Comparison of ENCODE assay signal across 8 mouse cellular contexts in the genomic region with DNA sequence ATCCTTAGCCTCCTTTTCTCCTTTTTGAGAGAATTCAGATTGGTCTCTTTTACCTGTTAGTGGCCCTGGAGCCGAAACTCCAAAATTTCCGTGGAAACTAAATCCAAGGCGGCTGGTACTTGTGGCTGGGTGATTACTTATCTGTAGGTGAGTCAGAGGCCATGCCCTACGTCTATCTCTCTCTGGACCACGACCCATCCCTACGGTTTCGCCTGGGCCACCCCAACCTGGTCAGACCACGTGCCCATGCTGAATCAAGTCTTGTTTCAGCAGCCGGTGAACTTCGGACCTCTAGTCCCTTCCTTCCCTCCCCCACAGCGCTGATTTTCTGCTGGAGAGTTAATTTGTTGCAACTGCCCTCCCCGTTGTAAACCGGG. TPM values are rescaled to one million over a fixed set of nuclear protein-coding genes. Genes with fewer than 3 reads are reported as not detected.
DNase-seq lines count a peak whose midpoint lies in the region; ATAC-seq lines count a peak whose summit lies in the region.

No protein-coding gene starts in this region.

- H3K4me3 ChIP-seq in forebrain, embryonic 12.5 days (replicated peaks): peak overlapping the region; percentile 81
- peak overlapping the region; percentile 85 for H3K4me3 ChIP-seq in intestine, embryonic 16.5 days (ENCODE audit: low read length)
- peak overlapping the region; percentile 71 for H3K4me3 ChIP-seq in liver, embryonic 15.5 days (replicated peaks)
- peak overlapping the region; percentile 75 for H3K4me3 ChIP-seq in neural tube, embryonic 14.5 days (ENCODE audit: low read depth, low read length)

- 0 out of 2 replicates have a peak, but pooled peaks cover 4% of the 10 kb centered on the region for H3K27me3 ChIP-seq in forebrain, embryonic 12.5 days
- no peaks in the 10 kb centered on the region for H3K27me3 ChIP-seq in intestine, embryonic 16.5 days (replicated peaks; ENCODE audit: control insufficient read depth, insufficient read depth, low read length)
- peaks cover 16% of the 10 kb centered on the region for H3K27me3 ChIP-seq in liver, embryonic 15.5 days
- H3K27me3 ChIP-seq in neural tube, embryonic 14.5 days (ENCODE audit: control insufficient read depth, insufficient read depth, low read length): no peaks in the 10 kb centered on the region

- H3K9me3 ChIP-seq in forebrain, embryonic 12.5 days: no peaks in the 10 kb centered on the region
- no peaks in the 10 kb centered on the region for H3K9me3 ChIP-seq in intestine, embryonic 16.5 days (ENCODE audit: control insufficient read depth, low read length)
- no peaks in the 10 kb centered on the region for H3K9me3 ChIP-seq in liver, embryonic 15.5 days (replicated peaks)
- H3K9me3 ChIP-seq in neural tube, embryonic 14.5 days (ENCODE audit: control insufficient read depth, low read length): no peaks in the 10 kb centered on the region

- WGBS in forebrain, embryonic 12.5 days: 2% methylated on average over 13 of the region's 13 CpGs
- WGBS in intestine, embryonic 16.5 days: under 1% methylated on average over 13 of the region's 13 CpGs
- 2% methylated on average over 13 of the region's 13 CpGs for WGBS in liver, embryonic 15.5 days (ENCODE audit: insufficient replicate concordance)
- WGBS in neural tube, embryonic 14.5 days: 1% methylated on average over 13 of the region's 13 CpGs

- H3K36me3 ChIP-seq in forebrain, embryonic 12.5 days (replicated peaks): no peaks in the 10 kb centered on the region
- H3K36me3 ChIP-seq in intestine, embryonic 16.5 days (ENCODE audit: control insufficient read depth, insufficient read depth, low read length): no peaks in the 10 kb centered on the region
- no peaks in the 10 kb centered on the region for H3K36me3 ChIP-seq in liver, embryonic 15.5 days (replicated peaks)
- no peaks in the 10 kb centered on the region for H3K36me3 ChIP-seq in neural tube, embryonic 14.5 days (ENCODE audit: control insufficient read depth, insufficient read depth, low read length)

- H3K9ac ChIP-seq in forebrain, embryonic 12.5 days: peak overlapping the region; percentile 84
- H3K9ac ChIP-seq in intestine, embryonic 16.5 days (ENCODE audit: low read depth, low read length): peak overlapping the region; percentile 91
- H3K9ac ChIP-seq in liver, embryonic 15.5 days: peak overlapping the region; percentile 63
- peak overlapping the region; percentile 89 for H3K9ac ChIP-seq in neural tube, embryonic 14.5 days (replicated peaks; ENCODE audit: low read depth, low read length)

- peaks cover 7% of the 10 kb centered on the region for H3K4me1 ChIP-seq in forebrain, embryonic 12.5 days
- peaks cover 21% of the 10 kb centered on the region for H3K4me1 ChIP-seq in intestine, embryonic 16.5 days (ENCODE audit: control insufficient read depth, insufficient read depth, low read length)
- H3K4me1 ChIP-seq in liver, embryonic 15.5 days (replicated peaks): peaks cover 22% of the 10 kb centered on the region
- H3K4me1 ChIP-seq in neural tube, embryonic 14.5 days (ENCODE audit: control insufficient read depth, insufficient read depth, low read length): no peaks in the 10 kb centered on the region

- H3K27ac ChIP-seq in forebrain, embryonic 12.5 days: no peak overlapping the region
- H3K27ac ChIP-seq in intestine, embryonic 16.5 days (ENCODE audit: low read length): peak overlapping the region; percentile 95
- H3K27ac ChIP-seq in liver, embryonic 15.5 days (replicated peaks): peak overlapping the region; percentile 72
- H3K27ac ChIP-seq in neural tube, embryonic 14.5 days (ENCODE audit: low read depth, low read length): no peak overlapping the region

- H3K4me2 ChIP-seq in forebrain, embryonic 12.5 days: peak overlapping the region; percentile 85
- peak overlapping the region; percentile 75 for H3K4me2 ChIP-seq in intestine, embryonic 16.5 days (ENCODE audit: low read depth, low read length)
- H3K4me2 ChIP-seq in liver, embryonic 15.5 days: peak overlapping the region; percentile 89
- H3K4me2 ChIP-seq in neural tube, embryonic 14.5 days (ENCODE audit: low read depth, low read length): peak overlapping the region; percentile 64

- peak; percentile 63 for ATAC-seq in forebrain, embryonic 12.5 days (ENCODE audit: low FRiP score)
- peak; percentile 73 for ATAC-seq in intestine, embryonic 16.5 days
- ATAC-seq in liver, embryonic 15.5 days (ENCODE audit: insufficient read depth): peak; percentile 45
- ATAC-seq in neural tube, embryonic 14.5 days (ENCODE audit: low read depth): peak; percentile 39; the same call in 1 of the 2 replicates

- peak; percentile 35 for DNase-seq in urinary bladder, postnatal 14 days (ENCODE audit: low spot score)
- no peak for DNase-seq in urinary bladder, postnatal 4 days (ENCODE audit: low spot score in 2 of 2)
- DNase-seq in thymus, postnatal 25 days: no peak
- DNase-seq in spleen, adult 12 weeks (ENCODE audit: low spot score): no peak

RNA-seq across cellular contexts. Expression of a gene that starts 0.7 kb away (rescaled TPM):
- 8.7 and 9.1 TPM in 2 replicates for polyA plus RNA-seq in forebrain, embryonic 12.5 days (2016; fragmentation: Nextera tagmentation; extraction: Ambion mirVana)
- 27.5 and 35.6 TPM in 2 replicates for polyA plus RNA-seq in intestine, embryonic 16.5 days (2015; fragmentation: Nextera tagmentation; extraction: Ambion mirVana)
- polyA plus RNA-seq in liver, embryonic 15.5 days (2015; fragmentation: Nextera tagmentation; extraction: Ambion mirVana): 7.0 and 10.7 TPM in 2 replicates
- 14.4 and 15.5 TPM in 2 replicates for polyA plus RNA-seq in neural tube, embryonic 14.5 days (2014; fragmentation: Nextera tagmentation; extraction: Ambion mirVana)

RNA-seq across cellular contexts. Expression of a gene that starts 30.7 kb away (rescaled TPM):
- polyA plus RNA-seq in forebrain, embryonic 12.5 days (2016; fragmentation: Nextera tagmentation; extraction: Ambion mirVana): not detected in 2 replicates
- not detected in 2 replicates for polyA plus RNA-seq in intestine, embryonic 16.5 days (2015; fragmentation: Nextera tagmentation; extraction: Ambion mirVana)
- not detected in 2 replicates for polyA plus RNA-seq in liver, embryonic 15.5 days (2015; fragmentation: Nextera tagmentation; extraction: Ambion mirVana)
- not detected in 2 replicates for polyA plus RNA-seq in neural tube, embryonic 14.5 days (2014; fragmentation: Nextera tagmentation; extraction: Ambion mirVana)

Comparison
In these comparisons a context has a peak if more than half of its experiments do, and no peak if none do; other contexts are left out.
1. H3K27ac ChIP-seq: peak in intestine, embryonic 16.5 days (single experiment) and liver, embryonic 15.5 days (single experiment); none in forebrain, embryonic 12.5 days (single experiment) and neural tube, embryonic 14.5 days (single experiment).
2. Peak in every context shown above with its lines, with median percentiles within 50 percentile points of each other: ATAC-seq, H3K4me2 ChIP-seq, H3K4me3 ChIP-seq and H3K9ac ChIP-seq.